Mouse (Mus musculus): Measurements from ENCODE around the gene Map3k14. TPM values are rescaled to one million over a fixed set of nuclear protein-coding genes. Genes with fewer than 3 reads are reported as not detected.

The Map3k14 gene
- polyA plus RNA-seq, 1 experiment: 12.7 TPM

- H3K27ac ChIP-seq (ENCODE audit: insufficient read depth, low read depth, low read length): no peak overlapping the region
- WGBS: 79% methylated on average over 5 of the region's 5 CpGs
- no peaks in the 10 kb centered on the region for H3K36me3 ChIP-seq (ENCODE audit: control insufficient read depth, insufficient read depth, low read length)
- TF ChIP-seq CTCF (IDR thresholded peaks at IDR 0.05; ENCODE audit: extremely low read depth, insufficient read length, insufficient replicate concordance, low read depth, low read length): no peak
- no peak for TF ChIP-seq POLR2A (IDR thresholded peaks at IDR 0.05; ENCODE audit: low read depth, low read length)
- H3K27me3 ChIP-seq (ENCODE audit: control insufficient read depth, insufficient read depth, low read length): no peaks in the 10 kb centered on the region
- H3K4me3 ChIP-seq (ENCODE audit: low read depth, low read length): no peak overlapping the region
- peaks cover 2% of the 10 kb centered on the region for H3K4me1 ChIP-seq (ENCODE audit: control insufficient read depth, insufficient read depth, insufficient read length, low read length)
Observed at GRCm38 (mm10) chr11:103177216-103177615, 90.1 kb downstream of the Map3k14 start.

- no peaks in the 10 kb centered on the region for H3K4me1 ChIP-seq (ENCODE audit: control insufficient read depth, insufficient read depth, insufficient read length, low read length)
- 83% methylated on average over 1 of the region's 1 CpGs for WGBS
- no peaks in the 10 kb centered on the region for H3K36me3 ChIP-seq (ENCODE audit: control insufficient read depth, insufficient read depth, low read length)
- H3K27ac ChIP-seq (ENCODE audit: insufficient read depth, low read depth, low read length): no peak overlapping the region
- H3K27me3 ChIP-seq (ENCODE audit: control insufficient read depth, insufficient read depth, low read length): peaks cover 2% of the 10 kb centered on the region; the same call in 1 of the 2 replicates
- no peak overlapping the region for H3K4me3 ChIP-seq (ENCODE audit: low read depth, low read length)
- no peak for TF ChIP-seq CTCF (IDR thresholded peaks at IDR 0.05; ENCODE audit: extremely low read depth, insufficient read length, insufficient replicate concordance, low read depth, low read length)
Observed at GRCm38 (mm10) chr11:103176510-103176909, 90.8 kb downstream of the Map3k14 start.

DNA sequence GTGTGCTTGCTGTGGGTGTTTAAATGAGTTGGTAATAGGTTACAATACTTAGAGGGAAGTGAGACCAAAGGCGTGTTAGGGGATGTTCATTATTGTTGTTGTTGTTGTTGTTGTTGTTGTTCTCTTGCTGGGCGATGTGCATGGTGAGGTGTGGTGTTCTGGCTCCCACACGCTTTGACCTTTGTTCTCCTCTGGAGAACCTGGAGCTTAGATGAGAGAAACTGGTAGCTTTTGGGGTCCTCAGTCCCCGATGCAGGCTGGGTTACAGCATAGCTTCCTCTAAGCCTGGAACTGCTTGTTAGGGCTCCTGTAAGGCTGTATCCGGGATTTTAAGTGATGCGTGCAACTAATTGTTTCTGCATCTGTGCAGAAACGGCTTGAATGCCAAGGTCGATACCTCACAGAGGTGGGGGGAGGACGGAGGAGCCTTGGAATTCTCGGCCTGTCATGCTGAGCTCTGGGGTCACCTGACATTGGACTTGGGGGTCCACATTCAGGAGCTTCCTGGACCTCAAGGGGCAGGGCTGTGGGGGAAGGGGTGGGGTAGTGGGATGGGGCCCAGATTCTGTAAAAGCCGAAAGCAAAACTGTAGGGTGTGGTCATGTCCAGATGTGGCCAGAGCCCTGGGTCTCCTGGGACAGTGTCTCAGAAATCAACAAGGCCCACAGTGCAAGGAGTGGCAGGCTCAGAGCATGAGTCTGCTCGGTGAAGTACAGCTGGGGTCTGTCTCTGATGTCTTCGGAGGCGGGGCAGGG is 91.4 kb downstream of the Map3k14 start:
- 71% methylated on average over 14 of the region's 14 CpGs for WGBS
- H3K27ac ChIP-seq (ENCODE audit: insufficient read depth, low read depth, low read length): peak overlapping the region; percentile 44
- peaks cover 4% of the 10 kb centered on the region for H3K4me1 ChIP-seq (ENCODE audit: control insufficient read depth, insufficient read depth, insufficient read length, low read length)
- H3K4me3 ChIP-seq (ENCODE audit: low read depth, low read length): peak overlapping the region; percentile 16; the same call in 1 of the 2 replicates
- peaks cover 8% of the 10 kb centered on the region for H3K27me3 ChIP-seq (ENCODE audit: control insufficient read depth, insufficient read depth, low read length)
- TF ChIP-seq POLR2A (IDR thresholded peaks at IDR 0.05; ENCODE audit: low read depth, low read length): no peak
- no peak for TF ChIP-seq CTCF (IDR thresholded peaks at IDR 0.05; ENCODE audit: extremely low read depth, insufficient read length, insufficient replicate concordance, low read depth, low read length)
- no peaks in the 10 kb centered on the region for H3K36me3 ChIP-seq (ENCODE audit: control insufficient read depth, insufficient read depth, low read length)

DNA sequence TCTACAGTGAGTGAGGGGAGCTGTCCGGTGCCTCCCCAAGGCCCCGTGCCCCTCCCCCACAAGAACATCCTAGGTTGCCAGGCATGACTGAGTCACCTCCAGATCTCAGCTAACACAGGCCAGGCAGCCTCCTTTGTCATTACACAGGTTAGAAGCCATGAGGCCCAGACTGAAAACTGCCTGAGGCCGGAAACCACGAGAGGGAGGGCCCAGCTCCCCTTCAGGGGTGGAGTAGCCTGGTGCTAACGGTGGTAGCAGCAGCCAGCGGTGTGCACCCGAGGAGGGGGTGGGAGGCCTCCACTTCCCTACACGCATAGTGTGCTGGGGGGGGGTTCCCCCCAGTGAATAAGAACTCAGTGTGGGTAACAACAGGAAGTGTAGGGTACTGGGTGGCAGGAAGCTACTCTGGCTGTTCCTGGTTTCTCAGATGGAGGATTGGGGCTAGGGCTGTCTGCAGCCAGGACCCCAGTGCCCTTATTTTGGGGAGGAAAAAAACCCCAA is 92.3 kb downstream of the Map3k14 start:
- peaks cover 7% of the 10 kb centered on the region for H3K4me1 ChIP-seq (ENCODE audit: control insufficient read depth, insufficient read depth, insufficient read length, low read length)
- TF ChIP-seq POLR2A (IDR thresholded peaks at IDR 0.05; ENCODE audit: low read depth, low read length) (no peak), CTCF (IDR thresholded peaks at IDR 0.05; ENCODE audit: extremely low read depth, insufficient read length, insufficient replicate concordance, low read depth, low read length) (no peak)
- 59% methylated on average over 8 of the region's 8 CpGs for WGBS

DNA sequence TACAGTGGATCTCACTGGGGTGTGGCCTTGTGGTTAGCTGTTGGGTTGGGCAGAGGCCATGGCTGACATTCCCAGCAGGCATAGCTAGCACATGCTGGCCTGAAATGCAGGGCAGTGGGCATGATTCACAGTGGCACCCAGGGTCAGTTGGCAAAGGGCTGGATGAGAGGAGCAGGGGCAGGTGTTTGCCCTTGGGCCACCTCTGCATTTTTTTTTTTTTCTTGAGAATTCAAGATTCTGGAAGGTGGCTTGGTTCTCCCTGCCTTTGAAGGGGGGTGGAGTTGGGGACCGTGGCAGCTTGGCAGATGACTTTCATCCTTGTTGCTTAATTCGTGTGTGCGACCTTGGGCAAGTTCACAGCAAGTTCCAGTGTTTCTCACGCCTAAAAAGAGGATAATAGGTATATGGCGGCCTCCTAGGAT is 92.8 kb downstream of the Map3k14 start:
- peaks cover 16% of the 10 kb centered on the region for H3K27me3 ChIP-seq (ENCODE audit: control insufficient read depth, insufficient read depth, low read length)
- 70% methylated on average over 5 of the region's 5 CpGs for WGBS
- TF ChIP-seq CTCF (IDR thresholded peaks at IDR 0.05; ENCODE audit: extremely low read depth, insufficient read length, insufficient replicate concordance, low read depth, low read length) (no peak), POLR2A (IDR thresholded peaks at IDR 0.05; ENCODE audit: low read depth, low read length) (no peak)
- H3K4me3 ChIP-seq (ENCODE audit: low read depth, low read length): peak overlapping the region; percentile 9; the same call in 1 of the 2 replicates
- peaks cover 7% of the 10 kb centered on the region for H3K4me1 ChIP-seq (ENCODE audit: control insufficient read depth, insufficient read depth, insufficient read length, low read length)
- peak overlapping the region; percentile 16; the same call in 1 of the 2 replicates for H3K27ac ChIP-seq (ENCODE audit: insufficient read depth, low read depth, low read length)
- no peaks in the 10 kb centered on the region for H3K36me3 ChIP-seq (ENCODE audit: control insufficient read depth, insufficient read depth, low read length)

More for the DNA sequence above, 92.3 kb downstream of the Map3k14 start:
- H3K27me3 ChIP-seq (ENCODE audit: control insufficient read depth, insufficient read depth, low read length): peaks cover 16% of the 10 kb centered on the region
- 0 out of 2 replicates have a peak overlapping the region, but pooled peaks have one; percentile 10 for H3K4me3 ChIP-seq (ENCODE audit: low read depth, low read length)
- peak overlapping the region; percentile 27; the same call in 1 of the 2 replicates for H3K27ac ChIP-seq (ENCODE audit: insufficient read depth, low read depth, low read length)
- H3K36me3 ChIP-seq (ENCODE audit: control insufficient read depth, insufficient read depth, low read length): no peaks in the 10 kb centered on the region

DNA sequence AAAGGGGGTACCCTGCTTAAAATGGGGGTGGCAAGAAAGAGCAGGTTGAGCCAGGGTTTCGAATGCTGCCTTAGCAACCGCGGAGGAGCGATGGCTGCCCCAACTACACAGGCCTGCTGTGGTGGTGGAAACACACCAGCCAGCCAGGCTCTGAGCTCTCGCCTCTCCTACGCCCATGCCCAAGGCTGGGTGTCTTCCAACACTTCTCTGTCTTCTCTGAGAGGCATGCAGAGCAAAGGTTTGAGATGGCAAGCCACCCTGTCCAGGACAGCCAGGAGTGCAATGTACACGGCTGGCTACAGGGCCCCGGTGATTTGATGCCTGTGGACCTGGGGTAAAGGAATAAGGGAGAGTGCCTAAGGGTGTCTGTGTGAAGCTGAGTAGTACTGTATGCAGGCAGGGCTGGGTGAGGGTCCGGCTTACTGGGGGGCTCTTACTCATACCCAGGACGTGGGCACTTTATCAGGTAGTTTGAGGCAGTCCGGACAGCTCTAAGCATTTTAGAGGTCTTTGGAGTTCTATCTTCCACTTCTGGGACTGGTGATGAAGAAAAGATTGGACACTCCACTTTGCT is 93.4 kb downstream of the Map3k14 start:
- Histone ChIP-seq H3K4me1 (ENCODE audit: control insufficient read depth, insufficient read depth, insufficient read length, low read length) (peaks cover 7% of the 10 kb centered on the region), H3K27ac (ENCODE audit: insufficient read depth, low read depth, low read length) (peak overlapping the region; percentile 29; the same call in 1 of the 2 replicates), H3K36me3 (ENCODE audit: control insufficient read depth, insufficient read depth, low read length) (no peaks in the 10 kb centered on the region), H3K27me3 (ENCODE audit: control insufficient read depth, insufficient read depth, low read length) (peaks cover 16% of the 10 kb centered on the region), H3K4me3 (ENCODE audit: low read depth, low read length) (peak overlapping the region; percentile 22)
- WGBS: 89% methylated on average over 11 of the region's 11 CpGs
- TF ChIP-seq CTCF (IDR thresholded peaks at IDR 0.05; ENCODE audit: extremely low read depth, insufficient read length, insufficient replicate concordance, low read depth, low read length) (no peak), POLR2A (IDR thresholded peaks at IDR 0.05; ENCODE audit: low read depth, low read length) (no peak)

All from small intestine, adult 2 months (tissue).